ENCODE assay signal across 17 mouse cellular contexts in genomic region chr14:95913293-95913692, GRCm38 (mm10). TPM values are rescaled to one million over a fixed set of nuclear protein-coding genes. Genes with fewer than 3 reads are reported as not detected.
DNase-seq lines count a peak whose midpoint lies in the region; ATAC-seq lines count a peak whose summit lies in the region.
"Had no signal": no experiment of that assay in that cellular context is flagged by ENCODE, and none has a peak within 500 bp of the region (broad histone marks: within the 10 kb centered on the region; RNA-seq: fewer than 3 reads in every experiment).

No protein-coding gene starts in this region.

- ATAC-seq in forebrain, embryonic 16.5 days, result peak; percentile 96
- ATAC-seq in monocyte, adult 5-6 weeks (replicated peaks; ENCODE audit: insufficient number of reproducible peaks, low FRiP score, low TSS enrichment, poor library complexity, severe bottlenecking), result no peak

- no peak overlapping the region for H3K27ac ChIP-seq in forebrain, embryonic 16.5 days (ENCODE audit: low read length)
- H3K27ac ChIP-seq: heart, adult 2 months; hindbrain, embryonic 12.5 days; liver, embryonic 13.5 days had no signal

- H3K4me1 ChIP-seq in forebrain, embryonic 16.5 days (replicated peaks; ENCODE audit: control insufficient read depth, insufficient read depth, low read length), result no peaks in the 10 kb centered on the region
- H3K4me1 ChIP-seq: hindbrain, embryonic 12.5 days; liver, embryonic 13.5 days had no signal

- H3K4me2 ChIP-seq in forebrain, embryonic 16.5 days (ENCODE audit: low read length), result no peak overlapping the region
- H3K4me2 ChIP-seq: hindbrain, embryonic 12.5 days; liver, embryonic 13.5 days had no signal

- H3K36me3 ChIP-seq in forebrain, embryonic 16.5 days (ENCODE audit: control insufficient read depth, insufficient read depth), result no peaks in the 10 kb centered on the region
- H3K36me3 ChIP-seq: hindbrain, embryonic 12.5 days; liver, embryonic 13.5 days had no signal

- WGBS in forebrain, embryonic 16.5 days, result 78% methylated on average over 2 of the region's 2 CpGs

- H3K9ac ChIP-seq in forebrain, embryonic 16.5 days (replicated peaks; ENCODE audit: low read depth, low read length), result no peak overlapping the region
- H3K9ac ChIP-seq: hindbrain, embryonic 12.5 days; liver, embryonic 13.5 days had no signal

- peak; percentile 75 to 78 for DNase-seq in cerebellum, postnatal 25 days
- no peak for DNase-seq in cerebellum, adult 9-11 months
- DNase-seq in layer of hippocampus, postnatal 10 days (ENCODE audit: low spot score in 2 of 2), result peak; percentile 23 to 43
- peak; percentile 84 for DNase-seq in right cerebral cortex, adult 18-20 months
- no peak for DNase-seq in lung, postnatal 10 days
- DNase-seq in kidney, postnatal 4 days, result no peak
- DNase-seq: adrenal gland, postnatal 14 days; heart, adult 2 months; kidney, postnatal 10 days; liver, embryonic 13.5 days; thymus, postnatal 14 days had no signal

- H3K27me3 ChIP-seq in forebrain, embryonic 16.5 days (replicated peaks; ENCODE audit: control insufficient read depth, insufficient read depth, low read length), result no peaks in the 10 kb centered on the region
- H3K27me3 ChIP-seq: hindbrain, embryonic 12.5 days; liver, embryonic 13.5 days had no signal

- H3K4me3 ChIP-seq in forebrain, embryonic 16.5 days (replicated peaks; ENCODE audit: low read length), result no peak overlapping the region
- H3K4me3 ChIP-seq: heart, adult 2 months; hindbrain, embryonic 12.5 days; liver, embryonic 13.5 days had no signal

- no peaks in the 10 kb centered on the region for H3K9me3 ChIP-seq in forebrain, embryonic 16.5 days (ENCODE audit: control insufficient read depth, low read length)
- H3K9me3 ChIP-seq: hindbrain, embryonic 12.5 days; liver, embryonic 13.5 days had no signal

RNA-seq across cellular contexts. Expression of gene 4921530L21Rik, which starts 32.2 kb away (rescaled TPM):
- polyA plus RNA-seq in forebrain, embryonic 16.5 days (2015; fragmentation: Nextera tagmentation; extraction: Ambion mirVana), result not detected in 2 replicates
- under 1 TPM in 1 of 2 experiments, not detected in 1; 0.32 TPM for total RNA-seq in layer of hippocampus, postnatal 10 days (2021)
- not detected in 3 replicates for total RNA-seq in monocyte, adult 5-6 weeks (2017)
- total RNA-seq: adrenal gland, postnatal 14 days; common myeloid progenitor, adult 5-6 weeks; heart, adult 2 months; megakaryocyte-erythroid progenitor cell, adult 5-6 weeks; neutrophil, adult 5-6 weeks had no signal
- polyA plus RNA-seq: heart, adult 2 months; hindbrain, embryonic 12.5 days; liver, embryonic 13.5 days had no signal

Comparison
In these comparisons a context has a peak if more than half of its experiments do, and no peak if none do; other contexts are left out.
1. DNase-seq: peak in cerebellum, postnatal 25 days (2 of 2), layer of hippocampus, postnatal 10 days (2 of 2) and right cerebral cortex, adult 18-20 months (single experiment); none in cerebellum, adult 9-11 months (single experiment), lung, postnatal 10 days (single experiment) and kidney, postnatal 4 days (0 of 2).